Comparison of ENCODE assay signal across 19 mouse cellular contexts in the genomic region with DNA sequence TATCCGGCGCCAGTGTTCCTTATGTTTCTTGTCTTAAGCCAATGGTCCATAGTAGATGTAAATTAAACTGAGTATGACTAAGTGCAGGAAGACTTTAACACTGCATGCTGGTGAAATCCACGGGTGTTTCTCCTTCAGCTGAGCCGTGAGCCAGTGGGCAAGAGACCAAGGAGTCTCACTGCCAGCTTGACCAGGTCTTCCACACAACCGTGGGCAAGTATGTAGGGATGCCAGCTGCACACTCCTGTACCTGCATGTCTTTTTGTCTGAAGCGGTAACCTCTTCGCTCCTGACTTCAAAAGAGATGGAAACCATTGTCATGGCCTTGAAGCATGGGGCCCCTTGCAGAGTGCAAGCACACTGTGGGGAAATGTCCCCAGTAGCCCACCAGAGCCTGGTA. TPM values are rescaled to one million over a fixed set of nuclear protein-coding genes. Genes with fewer than 3 reads are reported as not detected.
"Had no signal": no experiment of that assay in that cellular context is flagged by ENCODE, and none has a peak within 500 bp of the region (broad histone marks: within the 10 kb centered on the region; RNA-seq: fewer than 3 reads in every experiment).

No protein-coding gene starts in this region.

- ATAC-seq: midbrain, embryonic 15.5 days had no signal

- H3K4me1 ChIP-seq: midbrain, embryonic 13.5 days had no signal

- DNase-seq: lung, adult 18-20 months; lung, embryonic 14.5 days; lung, postnatal 10 days; lung, postnatal 4 days; right cerebral cortex, adult 18-20 months; right cerebral cortex, postnatal 25 days; right cerebral cortex, postnatal 4 days; spleen, adult 18-20 months; thymus, adult 18-20 months; thymus, postnatal 14 days; thymus, postnatal 36 days had no signal

- H3K9ac ChIP-seq: lung, embryonic 14.5 days; midbrain, embryonic 13.5 days; midbrain, embryonic 15.5 days; neural tube, embryonic 13.5 days; neural tube, embryonic 15.5 days had no signal

- H3K4me2 ChIP-seq: lung, embryonic 14.5 days; midbrain, embryonic 13.5 days; midbrain, embryonic 15.5 days; neural tube, embryonic 13.5 days; neural tube, embryonic 15.5 days had no signal

- H3K9me3 ChIP-seq: midbrain, embryonic 10.5 days; midbrain, embryonic 13.5 days; midbrain, embryonic 15.5 days; neural tube, embryonic 13.5 days; neural tube, embryonic 15.5 days had no signal

- H3K36me3 ChIP-seq: midbrain, embryonic 10.5 days; midbrain, embryonic 13.5 days; midbrain, embryonic 15.5 days; neural tube, embryonic 13.5 days; neural tube, embryonic 15.5 days had no signal

- H3K27ac ChIP-seq: midbrain, embryonic 10.5 days; midbrain, embryonic 13.5 days; midbrain, embryonic 15.5 days; neural tube, embryonic 13.5 days; neural tube, embryonic 15.5 days had no signal

- H3K4me3 ChIP-seq: midbrain, embryonic 10.5 days; midbrain, embryonic 13.5 days; midbrain, embryonic 15.5 days; myocyte; neural tube, embryonic 13.5 days; neural tube, embryonic 15.5 days had no signal

RNA-seq across cellular contexts. Expression of a gene that starts 39.8 kb away (rescaled TPM):
- total RNA-seq: megakaryocyte, adult 5-6 weeks; megakaryocyte-erythroid progenitor cell, adult 5-6 weeks had no signal
